In genomic region chr4:144971048-144971447, GRCm38 (mm10) we compare ENCODE assay signal across 21 mouse cellular contexts.
DNase-seq lines count a peak whose midpoint lies in the region; ATAC-seq and TF ChIP-seq lines count a peak whose summit lies in the region.
"Had no signal": no experiment of that assay in that cellular context is flagged by ENCODE, and none has a peak within 500 bp of the region (broad histone marks: within the 10 kb centered on the region; RNA-seq: fewer than 3 reads in every experiment).

No protein-coding gene starts in this region.

- peaks cover 19% of the 10 kb centered on the region; the same call in 1 of the 2 replicates for H3K79me2 ChIP-seq in macrophage (ENCODE audit: inconsistent target)

- H3K9ac ChIP-seq in kidney, postnatal 0 days (ENCODE audit: low read depth, low read length), result no peak overlapping the region
- H3K9ac ChIP-seq in kidney, embryonic 14.5 days (ENCODE audit: low read depth, low read length), result no peak overlapping the region
- H3K9ac ChIP-seq: embryonic facial prominence, embryonic 13.5 days; forebrain, embryonic 12.5 days; forebrain, postnatal 0 days; heart, embryonic 13.5 days; hindbrain, embryonic 12.5 days had no signal

- no peak for TF ChIP-seq CTCF in kidney, postnatal 0 days (IDR thresholded peaks at IDR 0.05; ENCODE audit: low read depth)
- TF ChIP-seq CTCF in bone marrow macrophage, adult 2 months (IDR thresholded peaks at IDR 0.05; ENCODE audit: low read depth, low read length), result no peak

- WGBS in kidney, postnatal 0 days, result 65% methylated on average over 2 of the region's 2 CpGs
- 83% methylated on average over 2 of the region's 2 CpGs for WGBS in kidney, embryonic 14.5 days
- WGBS in macrophage (ENCODE audit: missing documents), result 0% methylated on average over 2 of the region's 2 CpGs
- WGBS in hindbrain, embryonic 10.5 days, result 94% methylated on average over 2 of the region's 2 CpGs

- H3K9me3 ChIP-seq in kidney, postnatal 0 days (replicated peaks; ENCODE audit: low read length), result no peaks in the 10 kb centered on the region
- no peaks in the 10 kb centered on the region for H3K9me3 ChIP-seq in kidney, embryonic 14.5 days (ENCODE audit: control insufficient read depth, low read length)
- H3K9me3 ChIP-seq in hindbrain, embryonic 10.5 days, result no peaks in the 10 kb centered on the region
- H3K9me3 ChIP-seq: forebrain, embryonic 12.5 days; heart, embryonic 13.5 days; hindbrain, embryonic 12.5 days had no signal

- no peak for TF ChIP-seq POLR2A in bone marrow macrophage, adult 2 months (IDR thresholded peaks at IDR 0.05; ENCODE audit: borderline replicate concordance, low read depth, low read length)

- H3K36me3 ChIP-seq in kidney, postnatal 0 days (ENCODE audit: insufficient read depth, low read length), result no peaks in the 10 kb centered on the region
- no peaks in the 10 kb centered on the region; the same call in 1 of the 2 replicates for H3K36me3 ChIP-seq in kidney, embryonic 14.5 days (ENCODE audit: control insufficient read depth, insufficient read depth, low read length)
- no peaks in the 10 kb centered on the region for H3K36me3 ChIP-seq in macrophage (ENCODE audit: inconsistent target)
- peaks cover 9% of the 10 kb centered on the region; the same call in 1 of the 2 replicates for H3K36me3 ChIP-seq in hindbrain, embryonic 10.5 days
- H3K36me3 ChIP-seq: forebrain, embryonic 12.5 days had no signal

- H3K4me2 ChIP-seq in kidney, postnatal 0 days (ENCODE audit: low read length), result no peak overlapping the region
- no peak overlapping the region for H3K4me2 ChIP-seq in kidney, embryonic 14.5 days (replicated peaks; ENCODE audit: low read depth, low read length)
- H3K4me2 ChIP-seq: embryonic facial prominence, embryonic 13.5 days; forebrain, embryonic 12.5 days; heart, embryonic 13.5 days; hindbrain, embryonic 12.5 days had no signal

- H3K4me3 ChIP-seq in kidney, postnatal 0 days (replicated peaks; ENCODE audit: low read depth, low read length), result no peak overlapping the region
- no peak overlapping the region for H3K4me3 ChIP-seq in kidney, embryonic 14.5 days (ENCODE audit: low read length)
- H3K4me3 ChIP-seq in bone marrow macrophage, adult 2 months (ENCODE audit: insufficient read depth, low read length), result no peak overlapping the region
- no peak overlapping the region for H3K4me3 ChIP-seq in macrophage (ENCODE audit: inconsistent target)
- H3K4me3 ChIP-seq in hindbrain, embryonic 10.5 days, result no peak overlapping the region
- H3K4me3 ChIP-seq: embryonic facial prominence, embryonic 13.5 days; forebrain, embryonic 12.5 days; heart, embryonic 13.5 days; hindbrain, embryonic 12.5 days had no signal

- no peaks in the 10 kb centered on the region for H3K27me3 ChIP-seq in kidney, postnatal 0 days (ENCODE audit: insufficient read depth, low read length)
- H3K27me3 ChIP-seq in kidney, embryonic 14.5 days (ENCODE audit: control insufficient read depth, insufficient read depth, low read length), result no peaks in the 10 kb centered on the region
- H3K27me3 ChIP-seq in hindbrain, embryonic 10.5 days (ENCODE audit: insufficient read depth, poor library complexity, severe bottlenecking), result no peaks in the 10 kb centered on the region
- H3K27me3 ChIP-seq: embryonic facial prominence, embryonic 13.5 days; forebrain, embryonic 12.5 days; heart, embryonic 13.5 days; hindbrain, embryonic 12.5 days had no signal

- peak; percentile 13 for DNase-seq in kidney, postnatal 0 days (ENCODE audit: low spot score)
- no peak for DNase-seq in urinary bladder, postnatal 4 days (ENCODE audit: low spot score in 2 of 2)
- no peak for DNase-seq in kidney, adult 18-20 months
- DNase-seq in hindbrain, embryonic 10.5 days (ENCODE audit: low spot score), result no peak
- DNase-seq: adrenal gland, adult 8-10 months; adrenal gland, postnatal 36 days; cerebellum, adult 11 months; cerebellum, adult 8-10 months; cerebellum, postnatal 14 days; forebrain, postnatal 0 days; gastrocnemius, postnatal 14 days had no signal

- peaks cover 9% of the 10 kb centered on the region for H3K4me1 ChIP-seq in kidney, postnatal 0 days (replicated peaks; ENCODE audit: insufficient read depth, low read length)
- H3K4me1 ChIP-seq in kidney, embryonic 14.5 days (ENCODE audit: control insufficient read depth, insufficient read depth, low read length), result peaks cover 8% of the 10 kb centered on the region; the same call in 1 of the 2 replicates
- peaks cover 79% of the 10 kb centered on the region for H3K4me1 ChIP-seq in bone marrow macrophage, adult 2 months (ENCODE audit: control insufficient read depth, insufficient read depth, low read length)
- peaks cover 9% of the 10 kb centered on the region; the same call in 1 of the 2 replicates for H3K4me1 ChIP-seq in hindbrain, embryonic 10.5 days (replicated peaks)
- H3K4me1 ChIP-seq: forebrain, embryonic 12.5 days; hindbrain, embryonic 12.5 days had no signal

- no peak for ATAC-seq in kidney, postnatal 0 days (replicated peaks; ENCODE audit: low FRiP score, low read depth)
- ATAC-seq in kidney, embryonic 14.5 days (ENCODE audit: low FRiP score, low TSS enrichment), result no peak
- peak; percentile 32; the same call in 1 of the 2 replicates for ATAC-seq in neutrophil, adult 5-6 weeks (ENCODE audit: extremely low read depth, insufficient number of reproducible peaks, low FRiP score, poor library complexity, severe bottlenecking)
- ATAC-seq: forebrain, postnatal 0 days; hindbrain, embryonic 16.5 days; inflammation-experienced regulatory T-cells, adult 6 months had no signal

- H3K27ac ChIP-seq in kidney, postnatal 0 days, result no peak overlapping the region
- no peak overlapping the region for H3K27ac ChIP-seq in kidney, embryonic 14.5 days (ENCODE audit: low read depth, low read length)
- H3K27ac ChIP-seq in bone marrow macrophage, adult 2 months (ENCODE audit: insufficient read depth, low read depth, low read length), result peak overlapping the region; percentile 97
- H3K27ac ChIP-seq in macrophage, result peak overlapping the region; percentile 100
- H3K27ac ChIP-seq in hindbrain, embryonic 10.5 days, result no peak overlapping the region
- H3K27ac ChIP-seq: embryonic facial prominence, embryonic 13.5 days; forebrain, embryonic 12.5 days; hindbrain, embryonic 12.5 days had no signal

Comparison
In these comparisons a context has a peak if more than half of its experiments do, and no peak if none do; other contexts are left out.
1. H3K27ac ChIP-seq: peak in bone marrow macrophage, adult 2 months (single experiment) and macrophage (single experiment); none in kidney, postnatal 0 days (single experiment), kidney, embryonic 14.5 days (single experiment) and hindbrain, embryonic 10.5 days (single experiment).